Mouse (Mus musculus) MEL (cell line): Measurements from ENCODE around the gene L3mbtl4. TPM values are rescaled to one million over a fixed set of nuclear protein-coding genes. Genes with fewer than 3 reads are reported as not detected.

Experiments
- DNase-seq: peaks from one replicate; pipeline ENCODE4 v3.0.0; 2011; ENCODE audit warnings: low read depth, low spot score
- H3K27ac ChIP-seq: 2 replicates; pipeline ENCODE4 v1.5.1; 2012; ENCODE audit warnings: low read depth, mild to moderate bottlenecking, control low read depth, low read length, moderate library complexity; ENCODE audit not compliant: control insufficient read depth
- H3K27me3 ChIP-seq, 2 experiments: fragments of 150-350 bp in 1 of 2; sonication (generic) in 1 of 2; 2 replicates each; pipeline ENCODE4 v1.6.1; 2012; ENCODE audit warnings: low read length in 2 of 2, mild to moderate bottlenecking in 2 of 2, improper control_type of control experiment in 1 of 2, moderate library complexity in 1 of 2; ENCODE audit not compliant: insufficient read depth in 2 of 2, control insufficient read depth in 1 of 2
- H3K36me3 ChIP-seq, 2 experiments: 2 replicates each; pipeline ENCODE4 v1.6.1; 2012 to 2014; ENCODE audit warnings: low read length in 2 of 2, improper control_type of control experiment in 1 of 2, inconsistent platforms in 1 of 2, mild to moderate bottlenecking in 1 of 2; ENCODE audit not compliant: insufficient read depth in 2 of 2, control insufficient read depth in 1 of 2
- H3K4me1 ChIP-seq, 2 experiments: fragments of 150-350 bp in 1 of 2; sonication (generic) in 1 of 2; 2 replicates each; pipeline ENCODE4 v1.6.1; 2012; ENCODE audit warnings: low read length in 2 of 2, improper control_type of control experiment in 1 of 2, mild to moderate bottlenecking in 1 of 2; ENCODE audit not compliant: insufficient read depth in 2 of 2, control insufficient read depth in 1 of 2
- H3K4me3 ChIP-seq, 2 experiments: fragments of 150-350 bp in 1 of 2; sonication (generic) in 1 of 2; 2 replicates each; pipeline ENCODE4 v1.5.1; 2012; ENCODE audit warnings: low read depth in 2 of 2, low read length in 2 of 2, mild to moderate bottlenecking in 2 of 2, moderate library complexity in 2 of 2, control low read depth in 1 of 2, improper control_type of control experiment in 1 of 2; ENCODE audit not compliant: control insufficient read depth in 1 of 2, insufficient read depth in 1 of 2
- H3K79me2 ChIP-seq: 2 replicates; pipeline ENCODE4 v1.6.1; 2012; ENCODE audit warnings: mild to moderate bottlenecking, low read length, moderate library complexity; ENCODE audit not compliant: control insufficient read depth, poor library complexity, insufficient read depth
- H3K9ac ChIP-seq: 2 replicates; pipeline ENCODE4 v1.6.1; 2012; ENCODE audit warnings: low read depth, mild to moderate bottlenecking, control low read depth, low read length, moderate library complexity; ENCODE audit not compliant: control insufficient read depth, poor library complexity, severe bottlenecking
- H3K9me3 ChIP-seq: fragments of 150-350 bp; sonication (generic); replicated peaks from 2 replicates; pipeline ENCODE4 v1.6.1; 2012; ENCODE audit warnings: mild to moderate bottlenecking, low read length, improper control_type of control experiment, moderate library complexity; ENCODE audit not compliant: insufficient read depth
- BHLHE40 ChIP-seq: IDR thresholded peaks from 2 replicates; pipeline ENCODE4 v1.6.1; 2012; ENCODE audit warnings: low read depth, mild to moderate bottlenecking, inconsistent platforms, low read length, improper control_type of control experiment, borderline replicate concordance
- CHD1 ChIP-seq: IDR thresholded peaks from 2 replicates; pipeline ENCODE4 v1.6.1; 2012; ENCODE audit warnings: low read depth, mild to moderate bottlenecking, inconsistent platforms, low read length, improper control_type of control experiment
- CHD2 ChIP-seq: IDR thresholded peaks from 2 replicates; pipeline ENCODE4 v1.6.1; 2011; ENCODE audit warnings: low read length, improper control_type of control experiment
- E2F4 ChIP-seq: IDR thresholded peaks from 2 replicates; pipeline ENCODE4 v1.6.1; 2011; ENCODE audit warnings: low read depth, low read length, improper control_type of control experiment, borderline replicate concordance
- ELF1 ChIP-seq: IDR thresholded peaks from 2 replicates; pipeline ENCODE4 v1.6.1; 2014; ENCODE audit warnings: low read depth, mild to moderate bottlenecking, inconsistent platforms, low read length, improper control_type of control experiment, moderate library complexity
- EP300 ChIP-seq, 2 experiments: IDR thresholded peaks; 2 replicates each; pipeline ENCODE4 v1.6.1; 2011; ENCODE audit warnings: improper control_type of control experiment in 2 of 2, low read length in 2 of 2, low read depth in 1 of 2, mild to moderate bottlenecking in 1 of 2
- ETS1 ChIP-seq: IDR thresholded peaks from 2 replicates; pipeline ENCODE4 v1.6.1; 2012; ENCODE audit warnings: low read depth, mild to moderate bottlenecking, inconsistent platforms, low read length, improper control_type of control experiment, moderate library complexity
- GABPA ChIP-seq: IDR thresholded peaks from 2 replicates; pipeline ENCODE4 v1.6.1; 2012; ENCODE audit warnings: low read depth, mild to moderate bottlenecking, inconsistent platforms, low read length, improper control_type of control experiment, moderate library complexity
- KAT2A ChIP-seq: conservative IDR thresholded peaks from 2 replicates; pipeline ENCODE4 v1.6.1; 2012; ENCODE audit warnings: low read depth, low read length, improper control_type of control experiment, inconsistent platforms
- MAX ChIP-seq: IDR thresholded peaks from 2 replicates; pipeline ENCODE4 v1.6.1; 2011; ENCODE audit warnings: low read length, improper control_type of control experiment
- MAZ ChIP-seq: IDR thresholded peaks from 2 replicates; pipeline ENCODE4 v1.6.1; 2012; ENCODE audit warnings: low read depth, mild to moderate bottlenecking, inconsistent platforms, low read length, improper control_type of control experiment
- MYB ChIP-seq: IDR thresholded peaks from 2 replicates; pipeline ENCODE4 v1.6.1; 2011; ENCODE audit warnings: mild to moderate bottlenecking, low read depth, low read length, improper control_type of control experiment
- NRF1 ChIP-seq: IDR thresholded peaks from 2 replicates; pipeline ENCODE4 v1.6.1; 2014; ENCODE audit warnings: low read depth, mild to moderate bottlenecking, inconsistent platforms, low read length, improper control_type of control experiment, moderate library complexity; ENCODE audit not compliant: poor library complexity, insufficient read depth, severe bottlenecking
- POLR2AphosphoS2 ChIP-seq: IDR thresholded peaks from 2 replicates; pipeline ENCODE4 v1.6.1; 2011; ENCODE audit warnings: low read length, improper control_type of control experiment
- RAD21 ChIP-seq: IDR thresholded peaks from 2 replicates; pipeline ENCODE4 v1.6.1; 2011; ENCODE audit warnings: mild to moderate bottlenecking, low read depth, low read length, improper control_type of control experiment
- SMC3 ChIP-seq: IDR thresholded peaks from 2 replicates; pipeline ENCODE4 v1.6.1; 2011; ENCODE audit warnings: low read depth, low read length, improper control_type of control experiment
- TAL1 ChIP-seq: IDR thresholded peaks from 2 replicates; pipeline ENCODE4 v1.6.1; 2012; ENCODE audit warnings: mild to moderate bottlenecking, inconsistent platforms, low read length, moderate library complexity, mixed read lengths
- TCF12 ChIP-seq: IDR thresholded peaks from 2 replicates; pipeline ENCODE4 v1.6.1; 2014; ENCODE audit warnings: low read depth, mild to moderate bottlenecking, inconsistent platforms, low read length, improper control_type of control experiment, moderate library complexity
- UBTF ChIP-seq: IDR thresholded peaks from 2 replicates; pipeline ENCODE4 v1.6.1; 2012; ENCODE audit warnings: low read depth, mild to moderate bottlenecking, inconsistent platforms, low read length, improper control_type of control experiment, moderate library complexity, borderline replicate concordance; ENCODE audit not compliant: insufficient read depth
- USF1 ChIP-seq: IDR thresholded peaks from 2 replicates; pipeline ENCODE4 v1.6.1; 2014; ENCODE audit warnings: low read depth, mild to moderate bottlenecking, inconsistent platforms, low read length, improper control_type of control experiment, moderate library complexity
- ZKSCAN1 ChIP-seq: IDR thresholded peaks from 2 replicates; pipeline ENCODE4 v1.6.1; 2012; ENCODE audit warnings: low read depth, mild to moderate bottlenecking, inconsistent platforms, low read length, improper control_type of control experiment, moderate library complexity
- ZMIZ1 ChIP-seq: IDR thresholded peaks from 2 replicates; pipeline ENCODE4 v1.6.1; 2012; ENCODE audit warnings: low read depth, mild to moderate bottlenecking, inconsistent platforms, low read length, improper control_type of control experiment, moderate library complexity
- ZNF384 ChIP-seq: IDR thresholded peaks from 2 replicates; pipeline ENCODE4 v1.6.1; 2012; ENCODE audit warnings: low read depth, mild to moderate bottlenecking, inconsistent platforms, low read length, improper control_type of control experiment
- polyA plus RNA-seq, 2 experiments: library from polyadenylated mRNA; stranded (reverse) in 1 of 2; unstranded in 1 of 2; fragments of >175 nt in 1 of 2; fragments of >200 nt in 1 of 2; gene quantifications; 2 replicates each; pipeline versions ENCODE4 v1.2.1 to v1.2.4; 2012; ENCODE audit warnings: low replicate concordance in 2 of 2, low read depth in 1 of 2; ENCODE audit not compliant: insufficient read length in 2 of 2, insufficient read depth in 1 of 2, missing spikeins in 1 of 2
- total RNA-seq: library from RNA; depleted of rRNA; stranded (reverse); fragments of 300-350 nt; gene quantifications from 2 replicates; pipeline ENCODE4 v1.2.3, GENCODE M21; 2012

L3mbtl4 gene
- total and polyA plus RNA-seq, 3 experiments: not detected

DNA sequence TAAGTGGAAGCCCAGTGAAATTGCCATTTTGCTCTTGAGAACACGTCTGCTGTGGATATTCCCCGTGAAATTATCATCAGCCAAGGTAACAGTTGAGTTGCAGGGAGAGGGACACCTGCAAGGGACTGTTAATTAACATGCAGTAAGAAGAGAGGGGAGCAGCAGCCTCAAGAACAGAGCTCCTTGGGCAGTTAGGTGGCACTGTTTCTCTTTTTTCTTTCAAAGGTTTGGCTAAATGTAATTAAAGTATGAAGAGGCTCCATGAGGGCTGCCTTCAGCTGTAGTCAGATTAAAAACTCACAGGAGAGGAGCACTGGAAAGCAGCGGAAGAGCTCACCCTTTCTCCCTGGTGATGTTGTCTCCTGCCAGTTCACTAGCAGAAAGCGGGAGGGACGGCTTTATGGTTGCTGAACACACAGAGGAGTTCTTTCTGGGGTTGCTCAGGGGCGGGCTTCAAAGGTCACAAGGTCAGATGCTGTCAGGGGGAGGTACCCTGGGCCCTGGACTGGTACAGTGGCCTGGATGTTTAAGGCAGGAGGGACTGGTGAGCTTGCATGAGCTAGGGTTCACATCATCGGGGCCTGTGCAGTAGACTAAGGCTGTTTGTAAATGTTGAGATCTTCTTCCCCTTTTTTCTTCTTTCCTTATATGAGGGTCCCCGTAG lies 11.7 kb downstream of the L3mbtl4 start:
- Histone ChIP-seq H3K9me3 (no peaks in the 10 kb centered on the region), H3K9ac (no peak overlapping the region), H3K27ac (no peak overlapping the region), H3K4me1 (no peaks in the 10 kb centered on the region), H3K4me3 (no peak overlapping the region), H3K79me2 (no peaks in the 10 kb centered on the region), H3K36me3 (no peaks in the 10 kb centered on the region), H3K27me3 (no peaks in the 10 kb centered on the region)
- DNase-seq: no peak
- no peak for TF ChIP-seq POLR2AphosphoS2
- no peak for TF ChIP-seq USF1
- TF ChIP-seq CHD2: no peak
- TF ChIP-seq RAD21: no peak
- TF ChIP-seq UBTF: no peak
- no peak for TF ChIP-seq CHD1
- TF ChIP-seq BHLHE40: no peak

DNA sequence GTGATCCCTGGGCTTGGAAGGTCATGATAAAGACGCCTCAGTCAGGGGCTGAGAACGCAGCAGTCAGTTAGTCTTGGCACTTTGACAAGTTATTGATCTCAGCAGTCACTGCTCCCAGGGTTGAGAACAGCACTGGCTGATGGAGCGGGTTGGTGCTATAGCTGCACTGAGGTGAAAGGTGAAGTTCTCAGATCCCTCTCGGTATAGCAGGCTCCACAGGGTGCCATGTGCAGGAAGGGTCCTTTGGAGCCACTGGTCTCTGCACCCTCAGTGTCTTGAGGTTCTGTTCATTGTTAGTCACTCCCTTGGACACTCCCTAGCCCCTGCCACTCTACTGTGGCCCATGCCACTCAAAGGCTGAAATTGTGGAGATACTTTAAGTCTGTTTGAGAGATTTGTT lies 14.5 kb downstream of the L3mbtl4 start:
- no peak for TF ChIP-seq ZKSCAN1
- TF ChIP-seq NRF1: no peak
- TF ChIP-seq ZMIZ1: no peak
- TF ChIP-seq BHLHE40: no peak
- no peak for TF ChIP-seq MAX
- TF ChIP-seq TAL1: no peak
- no peak for TF ChIP-seq ELF1
- no peak for TF ChIP-seq TCF12
- no peak overlapping the region for H3K9ac ChIP-seq
- no peaks in the 10 kb centered on the region for H3K36me3 ChIP-seq
- H3K4me3 ChIP-seq: no peak overlapping the region
- H3K4me1 ChIP-seq: no peaks in the 10 kb centered on the region
- no peaks in the 10 kb centered on the region for H3K27me3 ChIP-seq
- no peak for DNase-seq
- H3K79me2 ChIP-seq: no peaks in the 10 kb centered on the region
- H3K9me3 ChIP-seq: no peaks in the 10 kb centered on the region
- H3K27ac ChIP-seq: no peak overlapping the region

DNA sequence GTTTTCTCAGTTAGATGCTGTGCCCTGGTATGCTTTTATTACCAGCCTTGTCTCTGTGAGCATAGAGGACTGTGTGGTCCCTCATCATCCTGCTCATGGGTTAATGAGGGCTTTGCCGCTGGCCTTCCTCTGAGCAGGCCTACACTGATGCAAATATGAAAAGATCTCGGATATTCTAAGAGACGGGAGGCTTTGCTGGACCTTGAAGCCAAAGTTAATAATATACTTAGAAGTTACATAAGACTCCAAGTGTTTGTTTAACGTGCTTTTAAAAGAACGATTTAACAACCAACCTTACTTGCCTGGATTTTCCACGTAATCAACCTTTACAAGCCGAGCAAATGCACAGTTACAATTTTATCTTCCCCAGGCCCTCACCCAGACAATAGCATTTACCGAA lies 15.1 kb downstream of the L3mbtl4 start:
- TF ChIP-seq SMC3: no peak
- TF ChIP-seq MAZ: no peak
- no peak for TF ChIP-seq ETS1
- no peak for TF ChIP-seq ZKSCAN1
- TF ChIP-seq ELF1: no peak
- TF ChIP-seq GABPA: no peak
- no peak for TF ChIP-seq POLR2AphosphoS2
- no peak for TF ChIP-seq E2F4
- TF ChIP-seq TCF12: no peak
- TF ChIP-seq EP300 (IDR thresholded peaks at IDR 0.05; ENCODE audit: low read depth in 1 of 2, low read length in 2 of 2): no peak
- TF ChIP-seq KAT2A: no peak
- TF ChIP-seq ZNF384: no peak
- TF ChIP-seq MYB: no peak
- no peak for TF ChIP-seq UBTF
- H3K36me3 ChIP-seq: no peaks in the 10 kb centered on the region
- no peaks in the 10 kb centered on the region for H3K79me2 ChIP-seq
- H3K27me3 ChIP-seq: no peaks in the 10 kb centered on the region
- DNase-seq: no peak
- H3K9ac ChIP-seq: no peak overlapping the region
- no peak overlapping the region for H3K4me3 ChIP-seq
- no peaks in the 10 kb centered on the region for H3K9me3 ChIP-seq
- H3K4me1 ChIP-seq: no peaks in the 10 kb centered on the region
- no peak overlapping the region for H3K27ac ChIP-seq
